Mouse (Mus musculus): ENCODE measurements around the gene Pelo. TPM values are rescaled to one million over a fixed set of nuclear protein-coding genes. Genes with fewer than 3 reads are reported as not detected.

Pelo gene
- polyA plus RNA-seq, 1 experiment from 2014 or later, result 5.7 TPM

GRCm38 (mm10) chr13:115124521-115124920, 34.5 kb upstream of the Pelo start:
- H3K4me1 ChIP-seq (ENCODE audit: control insufficient read depth, insufficient read depth, low read length), result no peaks in the 10 kb centered on the region
- no peaks in the 10 kb centered on the region for H3K9me3 ChIP-seq (ENCODE audit: control insufficient read depth, low read length)
- H3K27me3 ChIP-seq (replicated peaks; ENCODE audit: control insufficient read depth, insufficient read depth, low read length), result no peaks in the 10 kb centered on the region
- H3K4me3 ChIP-seq (ENCODE audit: low read length), result no peak overlapping the region
- H3K4me2 ChIP-seq (ENCODE audit: low read depth, low read length), result no peak overlapping the region
- no peak overlapping the region for H3K9ac ChIP-seq (ENCODE audit: low read depth, low read length)
- 79% methylated on average over 1 of the region's 1 CpGs for WGBS
- ATAC-seq, result no peak
- H3K27ac ChIP-seq (ENCODE audit: low read length), result no peak overlapping the region
- no peaks in the 10 kb centered on the region for H3K36me3 ChIP-seq (ENCODE audit: control insufficient read depth, insufficient read depth, low read length)

DNA sequence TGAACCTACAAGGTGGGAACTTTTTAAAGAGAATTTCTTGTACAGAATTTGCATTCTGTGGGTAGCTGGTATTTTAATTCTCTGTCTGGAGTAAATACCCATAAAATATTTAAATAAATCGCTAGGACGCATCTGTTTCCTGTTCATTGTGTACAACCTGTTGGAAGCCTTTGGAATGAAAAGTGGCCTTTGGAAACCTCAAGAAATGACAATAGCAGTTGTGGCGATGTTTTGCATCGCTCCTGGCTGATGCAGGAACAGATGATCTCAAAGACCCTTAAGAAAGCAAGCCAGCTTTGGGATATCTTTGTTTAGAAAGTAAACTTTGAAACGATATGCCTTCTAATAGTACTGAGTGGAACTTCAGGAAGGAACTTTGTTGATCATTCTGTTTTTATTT, 28.8 kb upstream of the Pelo start:
- no peaks in the 10 kb centered on the region for H3K9me3 ChIP-seq (ENCODE audit: control insufficient read depth, low read length)
- WGBS, result 74% methylated on average over 5 of the region's 5 CpGs
- ATAC-seq, result no peak
- H3K36me3 ChIP-seq (ENCODE audit: control insufficient read depth, insufficient read depth, low read length), result no peaks in the 10 kb centered on the region
- no peaks in the 10 kb centered on the region for H3K4me1 ChIP-seq (ENCODE audit: control insufficient read depth, insufficient read depth, low read length)
- no peak overlapping the region for H3K4me2 ChIP-seq (ENCODE audit: low read depth, low read length)
- no peak overlapping the region for H3K4me3 ChIP-seq (ENCODE audit: low read length)
- no peak overlapping the region for H3K9ac ChIP-seq (ENCODE audit: low read depth, low read length)
- no peaks in the 10 kb centered on the region for H3K27me3 ChIP-seq (replicated peaks; ENCODE audit: control insufficient read depth, insufficient read depth, low read length)
- no peak overlapping the region for H3K27ac ChIP-seq (ENCODE audit: low read length)

GRCm38 (mm10) chr13:115118195-115118594, 28.2 kb upstream of the Pelo start:
- H3K4me2 ChIP-seq (ENCODE audit: low read depth, low read length), result no peak overlapping the region
- no peak overlapping the region for H3K9ac ChIP-seq (ENCODE audit: low read depth, low read length)
- ATAC-seq, result no peak
- no peak overlapping the region for H3K27ac ChIP-seq (ENCODE audit: low read length)
- 91% methylated on average over 3 of the region's 3 CpGs for WGBS
- no peaks in the 10 kb centered on the region for H3K36me3 ChIP-seq (ENCODE audit: control insufficient read depth, insufficient read depth, low read length)
- no peaks in the 10 kb centered on the region for H3K4me1 ChIP-seq (ENCODE audit: control insufficient read depth, insufficient read depth, low read length)
- H3K9me3 ChIP-seq (ENCODE audit: control insufficient read depth, low read length), result no peaks in the 10 kb centered on the region
- no peaks in the 10 kb centered on the region for H3K27me3 ChIP-seq (replicated peaks; ENCODE audit: control insufficient read depth, insufficient read depth, low read length)
- no peak overlapping the region for H3K4me3 ChIP-seq (ENCODE audit: low read length)

GRCm38 (mm10) chr13:115116930-115117621, 27.1 kb upstream of the Pelo start:
- Histone ChIP-seq H3K27ac (ENCODE audit: low read length) (no peak overlapping the region), H3K9ac (ENCODE audit: low read depth, low read length) (no peak overlapping the region), H3K9me3 (ENCODE audit: control insufficient read depth, low read length) (no peaks in the 10 kb centered on the region), H3K27me3 (replicated peaks; ENCODE audit: control insufficient read depth, insufficient read depth, low read length) (no peaks in the 10 kb centered on the region), H3K4me1 (ENCODE audit: control insufficient read depth, insufficient read depth, low read length) (no peaks in the 10 kb centered on the region), H3K4me3 (ENCODE audit: low read length) (no peak overlapping the region), H3K4me2 (ENCODE audit: low read depth, low read length) (no peak overlapping the region), H3K36me3 (ENCODE audit: control insufficient read depth, insufficient read depth, low read length) (no peaks in the 10 kb centered on the region)
- no peak for ATAC-seq
- WGBS, result 81% methylated on average over 3 of the region's 3 CpGs

DNA sequence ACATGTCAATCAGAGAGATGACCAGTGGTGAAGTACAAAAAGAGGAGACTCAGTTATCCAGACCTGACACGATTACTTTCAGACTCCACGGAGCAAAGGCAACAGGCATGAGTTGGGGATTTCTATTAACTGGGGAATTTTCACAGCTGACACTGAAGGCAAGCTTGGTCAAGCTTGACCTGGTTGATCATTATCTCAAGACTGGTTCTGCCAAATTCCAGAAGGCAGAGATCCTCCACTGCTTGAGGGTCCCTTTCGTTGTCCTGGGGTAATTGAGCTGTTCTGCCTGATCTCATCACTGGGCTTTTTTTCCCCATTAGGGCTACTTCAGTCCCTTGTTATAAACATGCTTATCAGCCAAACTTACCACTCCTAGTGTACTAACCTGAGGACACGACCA, 19.6 kb upstream of the Pelo start:
- H3K4me2 ChIP-seq (ENCODE audit: low read depth, low read length), result no peak overlapping the region
- H3K27ac ChIP-seq (ENCODE audit: low read length), result no peak overlapping the region
- H3K36me3 ChIP-seq (ENCODE audit: control insufficient read depth, insufficient read depth, low read length), result no peaks in the 10 kb centered on the region
- no peaks in the 10 kb centered on the region for H3K9me3 ChIP-seq (ENCODE audit: control insufficient read depth, low read length)
- no peaks in the 10 kb centered on the region for H3K4me1 ChIP-seq (ENCODE audit: control insufficient read depth, insufficient read depth, low read length)
- no peak overlapping the region for H3K4me3 ChIP-seq (ENCODE audit: low read length)
- no peaks in the 10 kb centered on the region for H3K27me3 ChIP-seq (replicated peaks; ENCODE audit: control insufficient read depth, insufficient read depth, low read length)
- no peak for ATAC-seq
- no peak overlapping the region for H3K9ac ChIP-seq (ENCODE audit: low read depth, low read length)
- WGBS, result 60% methylated on average over 4 of the region's 4 CpGs

DNA sequence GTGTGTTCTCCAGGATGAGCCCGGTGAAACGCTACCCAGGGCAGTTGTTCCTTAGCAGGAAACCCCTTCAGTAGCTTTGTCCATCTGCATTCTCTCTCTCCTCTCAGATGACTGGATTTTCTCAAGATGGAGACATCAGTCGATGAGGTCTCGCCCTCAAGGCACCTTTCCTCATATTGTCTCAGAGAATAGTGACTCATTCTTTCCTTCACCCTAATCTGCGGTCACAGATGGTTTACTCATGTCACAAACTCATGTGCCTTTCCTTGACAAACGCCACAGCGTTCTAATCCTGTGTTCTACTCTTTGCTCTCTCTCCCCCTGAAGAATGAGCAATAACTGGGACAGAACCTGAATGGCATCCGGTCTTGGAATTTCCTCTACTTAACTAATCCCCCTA, 17.4 kb upstream of the Pelo start:
- Histone ChIP-seq H3K4me1 (ENCODE audit: control insufficient read depth, insufficient read depth, low read length) (no peaks in the 10 kb centered on the region), H3K4me3 (ENCODE audit: low read length) (no peak overlapping the region), H3K9ac (ENCODE audit: low read depth, low read length) (no peak overlapping the region), H3K9me3 (ENCODE audit: control insufficient read depth, low read length) (no peaks in the 10 kb centered on the region), H3K4me2 (ENCODE audit: low read depth, low read length) (no peak overlapping the region), H3K36me3 (ENCODE audit: control insufficient read depth, insufficient read depth, low read length) (no peaks in the 10 kb centered on the region), H3K27me3 (replicated peaks; ENCODE audit: control insufficient read depth, insufficient read depth, low read length) (no peaks in the 10 kb centered on the region), H3K27ac (ENCODE audit: low read length) (no peak overlapping the region)
- 85% methylated on average over 8 of the region's 8 CpGs for WGBS
- ATAC-seq, result no peak

GRCm38 (mm10) chr13:115106183-115106582, 16.2 kb upstream of the Pelo start:
- 87% methylated on average over 10 of the region's 10 CpGs for WGBS

GRCm38 (mm10) chr13:115102754-115103153, 12.8 kb upstream of the Pelo start:
- H3K4me1 ChIP-seq (ENCODE audit: control insufficient read depth, insufficient read depth, low read length), result no peaks in the 10 kb centered on the region

More at GRCm38 (mm10) chr13:115106183-115106582, 16.2 kb upstream of the Pelo start:
- H3K9me3 ChIP-seq (ENCODE audit: control insufficient read depth, low read length), result no peaks in the 10 kb centered on the region
- no peak overlapping the region for H3K9ac ChIP-seq (ENCODE audit: low read depth, low read length)
- no peak overlapping the region for H3K4me3 ChIP-seq (ENCODE audit: low read length)
- no peaks in the 10 kb centered on the region for H3K36me3 ChIP-seq (ENCODE audit: control insufficient read depth, insufficient read depth, low read length)
- H3K4me2 ChIP-seq (ENCODE audit: low read depth, low read length), result no peak overlapping the region
- H3K27ac ChIP-seq (ENCODE audit: low read length), result no peak overlapping the region
- no peaks in the 10 kb centered on the region for H3K27me3 ChIP-seq (replicated peaks; ENCODE audit: control insufficient read depth, insufficient read depth, low read length)
- ATAC-seq, result no peak
- H3K4me1 ChIP-seq (ENCODE audit: control insufficient read depth, insufficient read depth, low read length), result no peaks in the 10 kb centered on the region

GRCm38 (mm10) chr13:115101355-115102191, 11.6 kb upstream of the Pelo start, which contains the start of the genes Gm49395 and Itga1:
Gm49395 (minus strand) TSS chr13:115101921.
Itga1 (minus strand) TSS chr13:115101964.
- WGBS, result under 1% methylated on average over 39 of the region's 39 CpGs
- peak; percentile 95 for ATAC-seq

More at GRCm38 (mm10) chr13:115102754-115103153, 12.8 kb upstream of the Pelo start:
- Histone ChIP-seq H3K27ac (ENCODE audit: low read length) (no peak overlapping the region), H3K27me3 (replicated peaks; ENCODE audit: control insufficient read depth, insufficient read depth, low read length) (no peaks in the 10 kb centered on the region), H3K4me2 (ENCODE audit: low read depth, low read length) (no peak overlapping the region), H3K36me3 (ENCODE audit: control insufficient read depth, insufficient read depth, low read length) (no peaks in the 10 kb centered on the region; the same call in 1 of the 2 replicates), H3K4me3 (ENCODE audit: low read length) (no peak overlapping the region), H3K9ac (ENCODE audit: low read depth, low read length) (no peak overlapping the region), H3K9me3 (ENCODE audit: control insufficient read depth, low read length) (no peaks in the 10 kb centered on the region)
- no peak for ATAC-seq
- WGBS, result 97% methylated on average over 2 of the region's 2 CpGs

More at GRCm38 (mm10) chr13:115101355-115102191, 11.6 kb upstream of the Pelo start, which contains the start of the genes Gm49395 and Itga1:
- H3K9ac ChIP-seq (ENCODE audit: low read depth, low read length), result peak within 1 kb of the TSS; percentile 72
- peak within 1 kb of the TSS; percentile 82 for H3K27ac ChIP-seq (ENCODE audit: low read length)
- H3K36me3 ChIP-seq (ENCODE audit: control insufficient read depth, insufficient read depth, low read length), result no peaks in the 10 kb centered on the region; the same call in 1 of the 2 replicates
- H3K9me3 ChIP-seq (ENCODE audit: control insufficient read depth, low read length), result no peaks in the 10 kb centered on the region
- H3K4me2 ChIP-seq (ENCODE audit: low read depth, low read length), result peak within 1 kb of the TSS; percentile 80
- H3K4me1 ChIP-seq (ENCODE audit: control insufficient read depth, insufficient read depth, low read length), result no peaks in the 10 kb centered on the region
- H3K27me3 ChIP-seq (replicated peaks; ENCODE audit: control insufficient read depth, insufficient read depth, low read length), result no peaks in the 10 kb centered on the region
- peak within 1 kb of the TSS; percentile 60 for H3K4me3 ChIP-seq (ENCODE audit: low read length)
